Mouse (Mus musculus) pancreas, adult 10 weeks (tissue): ENCODE data around the gene Eno2. TPM values are rescaled to one million over a fixed set of nuclear protein-coding genes. Genes with fewer than 3 reads are reported as not detected.

ENCODE experiments used
- polyA plus RNA-seq: library from polyadenylated mRNA; stranded (reverse); fragments of 350-450 nt; fragmentation: Illumina TruSeq; extraction: RNeasy Lipid Tissue Mini Kit (QIAGEN cat#74804); gene quantifications from one replicate; pipeline ENCODE4 v1.2.3, GENCODE M21; 2015; ENCODE audit warnings: low read depth, low replicate concordance; ENCODE audit not compliant: insufficient read depth

Gene Eno2
- 4.1 TPM for polyA plus RNA-seq

DNA sequence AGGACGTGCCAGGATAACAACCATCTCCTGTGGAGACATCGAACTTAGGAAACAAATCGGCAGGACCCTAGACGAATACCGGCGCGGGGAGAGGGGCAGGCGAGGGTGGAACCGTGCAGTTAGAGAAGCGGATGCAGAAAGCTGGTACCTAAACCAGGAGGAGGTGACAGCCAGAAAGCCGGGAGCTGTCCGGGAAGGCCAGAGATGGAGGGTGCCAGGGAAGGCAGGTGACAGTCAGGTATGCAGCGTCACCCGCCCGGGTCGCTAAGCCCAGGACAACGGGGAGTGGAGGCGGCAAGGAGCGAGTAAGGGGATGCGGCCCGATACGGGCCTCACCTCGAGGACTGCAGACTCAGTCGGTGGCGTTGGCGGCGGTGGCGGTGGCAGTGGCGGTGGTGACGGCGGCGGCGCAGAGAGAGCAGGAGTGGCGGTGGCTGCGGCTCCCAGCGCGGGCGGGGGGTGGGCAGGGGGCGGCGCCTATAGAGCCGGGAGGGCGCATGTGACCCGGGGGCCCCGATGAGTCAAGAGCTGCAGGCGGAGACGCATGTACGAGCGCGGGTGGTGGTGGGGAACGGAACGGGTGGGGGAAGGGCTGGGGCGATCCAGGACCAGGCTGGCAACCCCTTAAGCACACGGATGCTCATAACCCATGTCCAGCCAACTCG is at the start of gene Eno2:
Gene Eno2, minus strand, starts transcription at position 573 of the 665 bp plus-strand sequence.

GRCm38 (mm10) chr6:124813933-124814332 is 44.5 kb upstream of the Eno2 start, which contains the start of gene Tpi1:
TSS of gene Tpi1 (minus strand) at chr6:124814296.

GRCm38 (mm10) chr6:124808358-124809012 is 39.0 kb upstream of the Eno2 start, which contains the start of gene Spsb2:
TSS of gene Spsb2 (plus strand) at chr6:124808661.

DNA sequence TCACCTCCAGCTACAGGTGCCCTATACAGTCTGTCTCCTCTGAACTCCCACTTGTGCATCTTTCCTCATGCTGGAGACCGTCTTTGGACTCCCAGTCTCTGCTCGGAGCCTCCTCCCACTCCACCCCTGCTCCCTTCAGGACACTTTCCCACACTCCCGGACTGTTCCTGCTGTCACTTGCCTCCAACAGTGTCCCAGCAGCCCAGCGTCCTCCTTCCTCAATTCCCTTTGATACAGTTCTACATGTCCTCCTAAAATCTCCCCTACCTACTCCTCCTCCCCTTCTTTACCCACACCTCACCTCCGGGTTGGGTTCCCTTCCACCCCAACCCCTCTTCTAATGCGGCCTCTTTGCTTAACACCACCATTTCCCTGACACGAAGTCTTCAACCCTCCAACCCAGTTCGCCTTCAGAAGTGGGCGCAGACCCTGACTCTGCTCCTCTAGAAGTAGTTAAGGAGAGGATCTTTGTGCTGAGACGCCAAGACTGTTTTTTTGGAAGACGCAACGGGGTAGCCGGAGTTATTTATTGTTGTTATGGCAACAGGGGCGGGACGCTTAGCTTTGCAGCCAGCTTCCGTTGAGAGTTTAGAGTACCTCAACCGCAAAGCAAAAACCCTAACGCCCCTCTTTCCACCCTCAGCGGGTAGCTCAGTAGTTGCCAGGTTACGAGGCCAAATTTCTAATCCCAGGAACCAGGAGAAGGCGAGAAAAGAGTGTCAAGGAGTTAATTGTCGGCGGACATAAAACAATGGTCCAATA is 9.9 kb upstream of the Eno2 start, which contains the start of gene Lrrc23:
Gene Lrrc23, minus strand, starts transcription at position 506 of the 762 bp plus-strand sequence.

GRCm38 (mm10) chr6:124755831-124756595 is 13.5 kb downstream of the Eno2 start, which contains the start of the genes Gm45234 and Atn1:
TSS of gene Gm45234 (minus strand) at chr6:124756021.
TSS of gene Atn1 (minus strand) at chr6:124756524.

GRCm38 (mm10) chr6:124740888-124741761 is 28.3 kb downstream of the Eno2 start, which contains the start of gene Grcc10:
TSS of gene Grcc10 (minus strand) at chr6:124741374.

DNA sequence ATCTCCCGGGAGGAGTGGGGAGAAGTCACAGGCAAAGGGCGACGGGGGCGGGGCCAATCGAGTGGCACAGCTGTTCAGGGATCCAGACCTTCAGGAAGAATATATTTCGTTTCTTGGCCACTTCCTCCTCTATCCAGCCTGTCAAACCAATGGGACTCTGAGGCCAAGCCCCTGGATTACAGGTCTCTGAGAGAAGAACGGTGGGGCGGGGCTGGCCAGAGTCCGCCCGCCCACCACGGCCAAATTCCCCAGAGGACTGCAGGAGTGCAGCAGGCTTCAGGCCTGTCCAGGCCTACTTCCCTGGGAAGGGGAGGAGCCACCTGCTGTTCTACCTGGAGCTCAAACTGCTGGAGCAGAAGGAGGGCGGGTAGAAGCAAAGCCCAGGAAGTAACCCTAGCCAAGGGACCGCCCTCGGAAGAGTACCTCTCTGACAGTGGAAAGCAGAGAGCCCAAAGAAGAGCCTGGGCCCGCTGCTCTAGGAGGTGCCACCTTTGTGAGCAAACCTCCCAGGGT is 30.9 kb downstream of the Eno2 start, which contains the start of gene Ptpn6:
Gene Ptpn6, minus strand, starts transcription at position 204 of the 513 bp plus-strand sequence.

DNA sequence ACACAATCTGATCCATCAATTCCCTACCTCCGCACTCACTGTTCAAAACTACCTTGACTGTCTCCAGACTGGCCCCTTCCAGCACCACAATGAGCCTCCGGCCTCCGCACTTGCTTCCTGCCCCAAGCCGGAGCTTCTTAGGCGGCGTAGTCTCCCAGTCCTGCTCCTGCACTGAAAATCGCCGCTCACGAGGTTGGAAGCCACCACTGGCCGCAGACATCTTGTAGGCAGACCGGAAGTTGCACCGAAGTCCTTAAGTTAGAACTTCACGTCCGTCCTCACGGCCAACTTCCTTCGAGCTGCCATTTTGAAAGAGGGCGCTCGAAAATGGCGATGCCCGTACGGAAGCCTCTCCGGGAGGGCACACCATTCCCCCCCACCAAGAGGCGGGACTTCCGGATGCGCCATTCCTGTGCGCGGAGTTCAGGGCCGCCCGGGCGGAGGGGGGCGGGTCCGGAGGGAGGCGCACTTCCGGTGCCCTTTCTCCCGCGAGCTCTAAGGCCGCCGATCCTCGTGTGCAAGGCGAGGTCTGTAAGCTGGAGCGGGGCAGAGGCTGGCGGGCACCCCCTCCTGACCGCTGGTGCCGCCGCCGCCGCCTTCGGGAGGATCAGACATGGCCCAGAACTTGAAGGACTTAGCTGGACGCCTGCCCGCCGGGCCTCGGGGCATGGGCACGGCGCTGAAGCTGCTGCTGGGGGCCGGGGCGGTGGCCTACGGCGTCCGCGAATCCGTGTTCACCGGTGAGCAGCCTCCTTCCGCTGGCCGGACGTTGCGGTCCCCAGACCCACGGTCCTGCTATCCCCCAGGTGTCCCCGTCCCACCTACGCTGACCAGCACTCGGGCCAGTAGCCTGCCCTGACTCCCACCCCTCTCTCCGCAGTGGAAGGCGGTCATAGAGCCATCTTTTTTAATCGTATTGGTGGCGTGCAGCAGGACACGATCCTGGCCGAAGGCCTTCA is 57.4 kb downstream of the Eno2 start, which contains the start of the genes Emg1 and Phb2:
Gene Emg1, minus strand, starts transcription at position 355 of the 959 bp plus-strand sequence.
Gene Phb2, plus strand, starts transcription at position 513 of the 959 bp plus-strand sequence.

Other genes with a start within 250 kb of the Eno2 start
- gene C1s1, start 227.3 kb downstream of the Eno2 start, polyA plus RNA-seq: 55.7 TPM
- not detected for gene C1rb, start 199.4 kb downstream of the Eno2 start, polyA plus RNA-seq
- not detected for gene C1s2, start 133.6 kb downstream of the Eno2 start, polyA plus RNA-seq
- gene Lpcat3, start 106.6 kb downstream of the Eno2 start, polyA plus RNA-seq: 19.6 TPM
- gene Emg1, start 57.5 kb downstream of the Eno2 start, polyA plus RNA-seq: 33.9 TPM
- gene Phb2, start 57.3 kb downstream of the Eno2 start, polyA plus RNA-seq: 33.9 TPM
- 7.1 TPM for gene Ptpn6, start 31.0 kb downstream of the Eno2 start, polyA plus RNA-seq
- 65.8 TPM for gene Grcc10, start 28.3 kb downstream of the Eno2 start, polyA plus RNA-seq
- 0.89 TPM for gene Gm45234, start 13.7 kb downstream of the Eno2 start, polyA plus RNA-seq
- gene Atn1, start 13.1 kb downstream of the Eno2 start, polyA plus RNA-seq: 10.0 TPM
- gene Lrrc23, start 10.1 kb upstream of the Eno2 start, polyA plus RNA-seq: 0.98 TPM
- 4.9 TPM for gene Spsb2, start 39.0 kb upstream of the Eno2 start, polyA plus RNA-seq
- 34.3 TPM for gene Tpi1, start 44.6 kb upstream of the Eno2 start, polyA plus RNA-seq
- 17.3 TPM for gene Usp5, start 59.8 kb upstream of the Eno2 start, polyA plus RNA-seq
- gene Cdca3, start 59.9 kb upstream of the Eno2 start, polyA plus RNA-seq: 0.87 TPM
- 0.46 TPM for gene Gnb3, start 70.6 kb upstream of the Eno2 start, polyA plus RNA-seq
- 8.8 TPM for gene P3h3, start 88.1 kb upstream of the Eno2 start, polyA plus RNA-seq
- gene Gpr162, start 94.3 kb upstream of the Eno2 start, polyA plus RNA-seq: not detected
- gene Cd4, start 118.5 kb upstream of the Eno2 start, polyA plus RNA-seq: not detected
- gene Lag3, start 142.0 kb upstream of the Eno2 start, polyA plus RNA-seq: 2.0 TPM
- 234 TPM for gene Ptms, start 150.4 kb upstream of the Eno2 start, polyA plus RNA-seq
- gene Mlf2, start 161.7 kb upstream of the Eno2 start, polyA plus RNA-seq: 42.2 TPM
- gene Cops7a, start 195.9 kb upstream of the Eno2 start, polyA plus RNA-seq: 22.9 TPM
- gene Pianp, start 227.0 kb upstream of the Eno2 start, polyA plus RNA-seq: 2.4 TPM
- gene Zfp384, start 239.5 kb upstream of the Eno2 start, polyA plus RNA-seq: 19.0 TPM